Comparison of ENCODE assay signal across 19 mouse cellular contexts in the genomic region with DNA sequence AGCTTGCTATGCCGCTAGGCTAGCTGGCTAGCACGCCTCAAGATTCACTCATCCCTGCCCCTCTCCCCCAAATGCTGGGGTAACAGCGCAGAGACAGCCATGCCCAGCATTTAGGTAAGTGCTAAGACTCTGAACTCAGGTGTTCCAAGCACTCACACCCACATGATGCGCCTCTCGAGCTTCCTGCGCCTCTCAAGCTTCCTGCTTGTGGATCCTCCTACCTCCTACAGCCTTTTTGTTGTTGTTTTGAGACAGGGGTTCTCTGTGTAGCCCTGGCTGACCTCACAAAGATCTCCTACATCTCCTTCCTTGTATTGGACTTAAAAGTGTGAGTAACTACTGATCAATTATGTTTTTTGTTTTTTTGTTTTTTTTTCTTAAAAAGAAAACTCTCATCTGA. TPM values are rescaled to one million over a fixed set of nuclear protein-coding genes. Genes with fewer than 3 reads are reported as not detected.
A peak's percentile ranks its signal among the peaks of the same experiment; 100 is the strongest.
DNase-seq lines count a peak whose midpoint lies in the region; ATAC-seq and TF ChIP-seq lines count a peak whose summit lies in the region.
"Had no signal": no experiment of that assay in that cellular context is flagged by ENCODE, and none has a peak within 500 bp of the region (broad histone marks: within the 10 kb centered on the region; RNA-seq: fewer than 3 reads in every experiment).

No protein-coding gene starts in this region.

- no peak overlapping the region; the same call in 1 of the 2 replicates for H3K9ac ChIP-seq in heart, postnatal 0 days (replicated peaks; ENCODE audit: low read depth, low read length)
- H3K9ac ChIP-seq: kidney, embryonic 15.5 days; limb, embryonic 15.5 days; midbrain, embryonic 13.5 days had no signal

- 72% methylated on average over 6 of the region's 6 CpGs for WGBS in heart, postnatal 0 days

- H3K27me3 ChIP-seq in heart, postnatal 0 days (ENCODE audit: control insufficient read depth, insufficient read depth, low read length), result no peaks in the 10 kb centered on the region
- H3K27me3 ChIP-seq: CH12.LX; kidney, embryonic 15.5 days; limb, embryonic 15.5 days; midbrain, embryonic 13.5 days had no signal

- no peaks in the 10 kb centered on the region for H3K9me3 ChIP-seq in heart, postnatal 0 days (replicated peaks; ENCODE audit: control insufficient read depth, low read length)
- H3K9me3 ChIP-seq: kidney, embryonic 15.5 days; limb, embryonic 15.5 days; midbrain, embryonic 13.5 days had no signal

- 0 out of 2 replicates have a peak, but pooled peaks cover 3% of the 10 kb centered on the region for H3K36me3 ChIP-seq in heart, postnatal 0 days (replicated peaks; ENCODE audit: control insufficient read depth, insufficient read depth, low read length)

- no peak for TF ChIP-seq CTCF in heart, postnatal 0 days (IDR thresholded peaks at IDR 0.05; ENCODE audit: low read depth)

- TF ChIP-seq EP300 in heart, postnatal 0 days (IDR thresholded peaks at IDR 0.05; ENCODE audit: low read depth), result no peak

- no peak for DNase-seq in heart, postnatal 0 days (ENCODE audit: low spot score)
- no peak for DNase-seq in heart, adult 9 months (ENCODE audit: low spot score in 2 of 2)
- peak; percentile 24 for DNase-seq in thymus, postnatal 0 days (ENCODE audit: low spot score)
- no peak for DNase-seq in thymus, postnatal 36 days
- DNase-seq in urinary bladder, adult 2 months (ENCODE audit: low spot score), result no peak
- DNase-seq in frontal cortex, postnatal 10 days (ENCODE audit: low spot score in 2 of 2), result no peak
- DNase-seq: adrenal gland, adult 8-10 months; cerebellum, adult 11 months; cerebellum, postnatal 25 days; layer of hippocampus, postnatal 36 days; right cerebral cortex, adult 18-20 months; spleen, adult 18-20 months had no signal

- no peak overlapping the region for H3K4me3 ChIP-seq in heart, postnatal 0 days (ENCODE audit: low read depth, low read length)
- H3K4me3 ChIP-seq: kidney, embryonic 15.5 days; limb, embryonic 15.5 days; midbrain, embryonic 13.5 days had no signal

- H3K27ac ChIP-seq in heart, postnatal 0 days (ENCODE audit: low read depth), result 0 out of 2 replicates have a peak overlapping the region, but pooled peaks have one; percentile 35
- H3K27ac ChIP-seq: kidney, embryonic 15.5 days; limb, embryonic 15.5 days; midbrain, embryonic 13.5 days had no signal

- ATAC-seq in heart, postnatal 0 days (ENCODE audit: insufficient read depth, low read depth), result no peak
- ATAC-seq in inflammation-experienced regulatory T-cells, adult 6 months, result peak; percentile 51
- ATAC-seq: forebrain, embryonic 14.5 days; lung, postnatal 0 days; midbrain, embryonic 13.5 days had no signal

- no peak overlapping the region for H3K4me2 ChIP-seq in heart, postnatal 0 days (ENCODE audit: low read depth, low read length)
- H3K4me2 ChIP-seq: kidney, embryonic 15.5 days; limb, embryonic 15.5 days; midbrain, embryonic 13.5 days had no signal

- peaks cover 53% of the 10 kb centered on the region for H3K4me1 ChIP-seq in heart, postnatal 0 days (ENCODE audit: control insufficient read depth, insufficient read depth)

RNA-seq across cellular contexts. Expression of gene Tmem11, which starts 6.0 kb away (rescaled TPM):
- 45.2 and 54.8 TPM in 2 replicates for total RNA-seq in heart, postnatal 0 days (2014; rRNA removed; ENCODE audit: low replicate concordance)
- 56.2 and 58.6 TPM in 2 replicates for polyA plus RNA-seq in heart, postnatal 0 days (2015; fragmentation: Nextera tagmentation; extraction: Ambion mirVana)
- 46.0 and 52.0 TPM in 2 replicates for polyA plus RNA-seq in thymus, postnatal 0 days (2015; fragmentation: Nextera tagmentation; extraction: Ambion mirVana)
- polyA plus RNA-seq in inflammation-experienced regulatory T-cells, adult 6 months (2017; shearing (Covaris generic)), result 10 to 100 TPM; 22.8 to 30.3 (median 28.2) TPM
- 46.7 and 51.1 TPM in 2 replicates for polyA plus RNA-seq in urinary bladder, adult 2 months (2012; rRNA removed)

RNA-seq across cellular contexts. Expression of gene Natd1, which starts 41.4 kb away (rescaled TPM):
- 25.2 and 32.1 TPM in 2 replicates for total RNA-seq in heart, postnatal 0 days (2014; rRNA removed; ENCODE audit: low replicate concordance)
- 11.2 and 13.1 TPM in 2 replicates for polyA plus RNA-seq in heart, postnatal 0 days (2015; fragmentation: Nextera tagmentation; extraction: Ambion mirVana)
- polyA plus RNA-seq in thymus, postnatal 0 days (2015; fragmentation: Nextera tagmentation; extraction: Ambion mirVana), result 11.9 and 15.0 TPM in 2 replicates
- polyA plus RNA-seq in inflammation-experienced regulatory T-cells, adult 6 months (2017; shearing (Covaris generic)), result 1 to 10 TPM; 5.4 to 6.7 (median 6.4) TPM
- polyA plus RNA-seq in urinary bladder, adult 2 months (2012; rRNA removed), result 23.2 and 24.0 TPM in 2 replicates

RNA-seq across cellular contexts. Expression of gene Dhrs7b, which starts 42.7 kb away (rescaled TPM):
- 20.7 and 28.4 TPM in 2 replicates for total RNA-seq in heart, postnatal 0 days (2014; rRNA removed; ENCODE audit: low replicate concordance)
- polyA plus RNA-seq in heart, postnatal 0 days (2015; fragmentation: Nextera tagmentation; extraction: Ambion mirVana), result 22.9 and 27.8 TPM in 2 replicates
- polyA plus RNA-seq in thymus, postnatal 0 days (2015; fragmentation: Nextera tagmentation; extraction: Ambion mirVana), result 32.2 and 33.2 TPM in 2 replicates
- 10 to 100 TPM; 16.1 to 20.6 (median 19.2) TPM for polyA plus RNA-seq in inflammation-experienced regulatory T-cells, adult 6 months (2017; shearing (Covaris generic))
- 17.0 and 17.2 TPM in 2 replicates for polyA plus RNA-seq in urinary bladder, adult 2 months (2012; rRNA removed)

RNA-seq across cellular contexts. Expression of gene Map2k3, which starts 58.7 kb away (rescaled TPM):
- total RNA-seq in heart, postnatal 0 days (2014; rRNA removed; ENCODE audit: low replicate concordance), result 32.6 and 35.7 TPM in 2 replicates
- 48.3 and 48.6 TPM in 2 replicates for polyA plus RNA-seq in heart, postnatal 0 days (2015; fragmentation: Nextera tagmentation; extraction: Ambion mirVana)
- 70.5 and 73.5 TPM in 2 replicates for polyA plus RNA-seq in thymus, postnatal 0 days (2015; fragmentation: Nextera tagmentation; extraction: Ambion mirVana)
- polyA plus RNA-seq in inflammation-experienced regulatory T-cells, adult 6 months (2017; shearing (Covaris generic)), result 100 to 1,000 TPM in 1 of 3 experiments, 10 to 100 TPM in 2; 46.2 to 121 (median 54.2) TPM
- polyA plus RNA-seq in urinary bladder, adult 2 months (2012; rRNA removed), result 44.0 and 46.6 TPM in 2 replicates
